Mouse (Mus musculus): ENCODE results near the gene Unc13d.
"Not testable (repeated sequence)": the region's sequence is repeated elsewhere in the genome, so short reads cannot be mapped to it uniquely, and the experiment has no call there.

Gene Unc13d

GRCm38 (mm10) chr11:116022256-116022780, 55.4 kb downstream of the Unc13d start:
- no peak for DNase-seq (ENCODE audit: low spot score in 2 of 2)

- no peak for DNase-seq (ENCODE audit: low spot score in 2 of 2)
Measured at GRCm38 (mm10) chr11:116021328-116022220, 56.2 kb downstream of the Unc13d start.

DNA sequence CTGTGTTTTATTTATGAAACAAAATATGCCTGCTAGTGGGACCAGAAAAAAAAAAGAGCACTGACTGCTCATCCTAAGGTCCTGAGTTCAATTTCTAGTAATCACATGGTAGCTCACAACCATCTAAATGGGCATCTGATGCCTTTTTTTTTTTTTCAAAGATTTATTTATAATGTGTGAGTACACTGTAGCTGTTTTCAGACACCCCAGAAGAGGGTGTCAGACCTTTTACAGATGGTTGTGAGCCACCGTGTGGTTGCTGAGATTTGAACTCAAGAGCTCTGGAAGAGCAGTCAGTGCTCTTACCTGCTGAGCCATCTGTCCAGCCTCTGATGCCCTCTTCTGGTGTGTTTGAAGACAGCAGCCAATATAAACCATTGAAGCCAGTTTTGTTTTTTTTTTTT, 57.2 kb downstream of the Unc13d start:
- DNase-seq (ENCODE audit: low spot score in 2 of 2): no peak

- no peak for DNase-seq (ENCODE audit: low spot score in 2 of 2)
Measured at GRCm38 (mm10) chr11:116019976-116020411, 57.8 kb downstream of the Unc13d start.

DNA sequence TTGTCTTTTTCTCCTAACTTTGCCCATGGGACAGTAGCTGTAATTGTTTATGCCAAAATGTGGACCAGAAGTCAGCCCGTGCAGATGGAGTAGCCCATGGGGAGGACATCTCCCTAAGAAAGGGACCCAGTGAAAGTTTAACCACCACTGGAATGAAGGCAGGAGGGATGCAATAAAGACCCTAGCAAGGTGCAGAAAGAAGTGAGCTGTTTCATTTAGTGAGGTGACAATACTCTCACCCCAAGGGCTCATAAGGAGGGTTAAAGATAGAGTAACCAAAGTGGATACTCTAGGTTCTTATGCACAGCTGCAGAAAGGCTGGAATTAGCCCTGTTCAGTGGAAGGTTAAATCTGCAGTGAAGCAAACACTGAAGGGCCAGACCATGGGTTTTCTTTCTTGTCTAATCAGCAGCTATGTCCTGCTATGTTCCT, 58.4 kb downstream of the Unc13d start:
- no peak for DNase-seq (ENCODE audit: low spot score in 2 of 2)

GRCm38 (mm10) chr11:116018867-116019266, 58.9 kb downstream of the Unc13d start:
- not testable (repeated sequence) for DNase-seq (ENCODE audit: low spot score in 2 of 2)

GRCm38 (mm10) chr11:116018106-116018505, 59.7 kb downstream of the Unc13d start:
- DNase-seq (ENCODE audit: low spot score in 2 of 2): no peak

DNA sequence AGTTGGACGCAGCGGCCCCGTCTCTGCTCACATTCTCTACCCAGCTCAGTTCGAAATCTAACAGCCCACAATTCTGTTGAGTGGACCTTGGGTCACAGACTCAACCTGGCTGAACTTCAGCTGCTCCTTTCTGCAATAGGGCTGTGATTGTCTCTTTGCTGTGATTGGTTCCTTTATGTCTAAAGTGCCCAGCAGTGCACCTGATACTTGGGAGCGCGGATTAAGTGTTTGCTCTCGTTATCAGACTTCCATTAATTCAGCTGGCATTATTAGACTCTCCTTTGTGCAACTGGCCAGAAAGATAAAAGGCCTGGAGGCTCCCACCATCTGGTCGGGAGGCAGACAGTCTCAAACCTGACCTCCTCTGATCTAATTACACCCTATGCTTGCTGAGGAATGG, 62.9 kb downstream of the Unc13d start:
- no peak for DNase-seq (ENCODE audit: low spot score in 2 of 2)

DNA sequence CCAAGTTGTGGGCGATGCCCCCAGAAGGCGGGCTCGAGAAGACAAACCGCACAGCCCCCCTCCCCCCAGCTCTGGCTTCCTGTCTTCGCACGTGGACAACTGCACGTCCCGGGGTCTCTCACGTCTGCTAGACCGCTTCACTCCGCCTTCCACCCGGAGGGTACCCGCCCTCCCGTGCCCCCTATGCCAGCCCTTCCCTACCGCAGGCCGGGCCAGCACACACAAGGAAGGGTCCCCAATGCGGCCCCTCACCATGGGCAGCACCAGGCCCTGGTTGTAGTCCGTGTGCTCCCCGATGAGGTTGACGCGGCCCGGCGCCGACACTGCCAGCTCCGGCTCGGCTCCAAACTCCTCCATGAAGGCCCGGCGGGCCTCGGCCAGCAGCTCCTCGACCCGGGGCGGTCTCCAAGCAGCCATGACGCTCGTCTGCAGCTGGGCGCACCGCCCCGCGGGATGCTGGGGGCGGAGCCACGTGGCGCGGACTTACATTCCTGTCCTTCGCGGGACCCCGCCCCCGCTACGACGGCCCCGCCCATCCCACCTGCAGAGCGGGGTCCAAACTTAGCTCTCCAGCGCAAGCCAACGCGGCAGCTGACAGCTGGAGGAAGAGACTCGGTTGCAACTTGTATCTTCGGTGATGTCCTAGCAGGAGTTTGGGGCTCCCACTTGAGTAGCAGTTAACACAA, 65.4 kb downstream of the Unc13d start, which contains the start of gene Galk1:
Gene Galk1, minus strand, starts transcription at position 458 of the 686 bp plus-strand sequence.
- peak; percentile 57 to 74 for DNase-seq (ENCODE audit: low spot score in 2 of 2)
